23 mouse cellular contexts compared by ENCODE assay signal in genomic region chr7:95134062-95134625, GRCm38 (mm10).
DNase-seq lines count a peak whose midpoint lies in the region; ATAC-seq lines count a peak whose summit lies in the region.
"Had no signal": no experiment of that assay in that cellular context is flagged by ENCODE, and none has a peak within 500 bp of the region (broad histone marks: within the 10 kb centered on the region; RNA-seq: fewer than 3 reads in every experiment).

No protein-coding gene starts in this region.

- DNase-seq in embryo, embryonic 10 days (ENCODE audit: low spot score) = peak; percentile 5
- DNase-seq in embryo, embryonic 10.5 days (ENCODE audit: low spot score) = no peak
- peak; percentile 4 for DNase-seq in forebrain, embryonic 14.5 days (ENCODE audit: low spot score)
- no peak for DNase-seq in forebrain, embryonic 10.5 days (ENCODE audit: extremely low spot score, low spot score)
- DNase-seq in midbrain, embryonic 11.5 days (ENCODE audit: low spot score, missing footprints) = peak; percentile 72
- no peak for DNase-seq in midbrain, embryonic 10.5 days (ENCODE audit: low spot score)
- DNase-seq in forelimb bud, embryonic 11.5 days (ENCODE audit: low read depth, low spot score) = peak; percentile 19
- DNase-seq in cerebellum, adult 18-20 months = no peak
- DNase-seq: adrenal gland, postnatal 36 days; cerebellum, adult 11 months; cerebellum, postnatal 10 days; layer of hippocampus, adult 9-11 months; liver; lung, postnatal 36 days; right cerebral cortex, adult 18-20 months; thymus, adult 18-20 months; thymus, postnatal 36 days had no signal

- H3K27me3 ChIP-seq in forebrain, embryonic 14.5 days (replicated peaks; ENCODE audit: control insufficient read depth, insufficient read depth, low read length) = no peaks in the 10 kb centered on the region
- no peaks in the 10 kb centered on the region for H3K27me3 ChIP-seq in forebrain, embryonic 10.5 days (ENCODE audit: poor library complexity, severe bottlenecking)
- H3K27me3 ChIP-seq in midbrain, embryonic 11.5 days (ENCODE audit: control insufficient read depth, insufficient read depth, low read length) = no peaks in the 10 kb centered on the region
- no peaks in the 10 kb centered on the region for H3K27me3 ChIP-seq in midbrain, embryonic 10.5 days (ENCODE audit: low read depth, poor library complexity, severe bottlenecking)
- H3K27me3 ChIP-seq: liver, embryonic 15.5 days; lung, embryonic 15.5 days; megakaryocyte, embryonic 14.5 days; neural tube, embryonic 12.5 days had no signal

- H3K4me1 ChIP-seq in forebrain, embryonic 14.5 days (ENCODE audit: control insufficient read depth, insufficient read depth, low read length) = no peaks in the 10 kb centered on the region
- H3K4me1 ChIP-seq in forebrain, embryonic 10.5 days = peaks cover 8% of the 10 kb centered on the region
- H3K4me1 ChIP-seq in midbrain, embryonic 11.5 days (ENCODE audit: control insufficient read depth, insufficient read depth, low read length) = 0 out of 2 replicates have a peak, but pooled peaks cover 2% of the 10 kb centered on the region
- peaks cover 8% of the 10 kb centered on the region for H3K4me1 ChIP-seq in midbrain, embryonic 10.5 days
- H3K4me1 ChIP-seq: liver, embryonic 15.5 days; lung, embryonic 15.5 days; megakaryocyte, embryonic 14.5 days; neural tube, embryonic 12.5 days had no signal

- no peaks in the 10 kb centered on the region for H3K9me3 ChIP-seq in forebrain, embryonic 14.5 days (replicated peaks; ENCODE audit: control insufficient read depth, low read length)
- H3K9me3 ChIP-seq in forebrain, embryonic 10.5 days = no peaks in the 10 kb centered on the region
- H3K9me3 ChIP-seq in midbrain, embryonic 11.5 days (ENCODE audit: control insufficient read depth, low read length) = no peaks in the 10 kb centered on the region
- no peaks in the 10 kb centered on the region for H3K9me3 ChIP-seq in midbrain, embryonic 10.5 days (replicated peaks)
- H3K9me3 ChIP-seq: liver, embryonic 15.5 days; lung, embryonic 15.5 days; megakaryocyte, embryonic 14.5 days; neural tube, embryonic 12.5 days had no signal

- no peaks in the 10 kb centered on the region for H3K36me3 ChIP-seq in forebrain, embryonic 14.5 days (ENCODE audit: control insufficient read depth, insufficient read depth, low read length)
- H3K36me3 ChIP-seq in forebrain, embryonic 10.5 days (replicated peaks) = no peaks in the 10 kb centered on the region
- no peaks in the 10 kb centered on the region for H3K36me3 ChIP-seq in midbrain, embryonic 11.5 days (ENCODE audit: control insufficient read depth, insufficient read depth, low read length)
- H3K36me3 ChIP-seq in midbrain, embryonic 10.5 days = no peaks in the 10 kb centered on the region
- H3K36me3 ChIP-seq: liver, embryonic 15.5 days; lung, embryonic 15.5 days; neural tube, embryonic 12.5 days had no signal

- no peak overlapping the region for H3K4me3 ChIP-seq in forebrain, embryonic 14.5 days (ENCODE audit: low read depth, low read length)
- no peak overlapping the region for H3K4me3 ChIP-seq in forebrain, embryonic 10.5 days
- H3K4me3 ChIP-seq in midbrain, embryonic 11.5 days (ENCODE audit: low read depth, low read length) = no peak overlapping the region
- H3K4me3 ChIP-seq in midbrain, embryonic 10.5 days = no peak overlapping the region
- H3K4me3 ChIP-seq: liver, embryonic 15.5 days; lung, embryonic 15.5 days; megakaryocyte, embryonic 14.5 days; neural tube, embryonic 12.5 days had no signal

- H3K9ac ChIP-seq in forebrain, embryonic 14.5 days (ENCODE audit: low read length) = no peak overlapping the region
- H3K9ac ChIP-seq in midbrain, embryonic 11.5 days (ENCODE audit: low read length) = no peak overlapping the region
- H3K9ac ChIP-seq: liver, embryonic 15.5 days; lung, embryonic 15.5 days; neural tube, embryonic 12.5 days had no signal

- WGBS in forebrain, embryonic 14.5 days = 32% methylated on average over 5 of the region's 5 CpGs
- WGBS in forebrain, embryonic 10.5 days = 61% methylated on average over 5 of the region's 5 CpGs
- 58% methylated on average over 5 of the region's 5 CpGs for WGBS in midbrain, embryonic 11.5 days
- WGBS in midbrain, embryonic 10.5 days = 58% methylated on average over 5 of the region's 5 CpGs

- no peak overlapping the region for H3K27ac ChIP-seq in forebrain, embryonic 14.5 days (ENCODE audit: low read depth, low read length)
- no peak overlapping the region for H3K27ac ChIP-seq in forebrain, embryonic 10.5 days
- no peak overlapping the region for H3K27ac ChIP-seq in midbrain, embryonic 11.5 days (ENCODE audit: low read depth, low read length)
- no peak overlapping the region for H3K27ac ChIP-seq in midbrain, embryonic 10.5 days (replicated peaks)
- H3K27ac ChIP-seq: kidney, postnatal 0 days; liver, embryonic 15.5 days; lung, embryonic 15.5 days; neural tube, embryonic 12.5 days had no signal

- peak; percentile 32; the same call in 1 of the 2 replicates for ATAC-seq in forebrain, embryonic 14.5 days
- no peak for ATAC-seq in midbrain, embryonic 11.5 days (ENCODE audit: low FRiP score)
- ATAC-seq: intestine, postnatal 0 days had no signal

- H3K4me2 ChIP-seq in forebrain, embryonic 14.5 days (ENCODE audit: low read length) = no peak overlapping the region
- no peak overlapping the region for H3K4me2 ChIP-seq in midbrain, embryonic 11.5 days
- H3K4me2 ChIP-seq: liver, embryonic 15.5 days; lung, embryonic 15.5 days; neural tube, embryonic 12.5 days had no signal

Comparison
In these comparisons a context has a peak if more than half of its experiments do, and no peak if none do; other contexts are left out.
1. DNase-seq: peak in embryo, embryonic 10 days (single experiment), forebrain, embryonic 14.5 days (single experiment), midbrain, embryonic 11.5 days (single experiment) and forelimb bud, embryonic 11.5 days (single experiment); none in embryo, embryonic 10.5 days (single experiment), forebrain, embryonic 10.5 days (single experiment), midbrain, embryonic 10.5 days (single experiment) and cerebellum, adult 18-20 months (0 of 2).